Mouse (Mus musculus) midbrain, embryonic 13.5 days (tissue): ENCODE data around the gene Vmn1r85. TPM values are rescaled to one million over a fixed set of nuclear protein-coding genes. Genes with fewer than 3 reads are reported as not detected.
A peak's percentile ranks its signal among the peaks of the same experiment; 100 is the strongest.
"Not testable (repeated sequence)": the region's sequence is repeated elsewhere in the genome, so short reads cannot be mapped to it uniquely, and the experiment has no call there.

Experiments
- ATAC-seq: fragments of 200-750 bp; cut with Nextera tagmentation; 2 replicates; pipeline ENCODE4 v1.8.0; 2017; ENCODE audit warnings: mild to moderate bottlenecking, moderate TSS enrichment, moderate library complexity
- H3K27ac ChIP-seq: fragments of 300-500 bp; sonication (generic); 2 replicates; pipeline ENCODE4 v1.5.1; 2015; ENCODE audit warnings: inconsistent platforms, mild to moderate bottlenecking, moderate library complexity
- H3K27me3 ChIP-seq: fragments of 300-500 bp; sonication (generic); 2 replicates; pipeline ENCODE4 v1.6.1; 2015; ENCODE audit warnings: mild to moderate bottlenecking, inconsistent platforms
- H3K36me3 ChIP-seq: fragments of 300-500 bp; sonication (generic); 2 replicates; pipeline ENCODE4 v1.6.1; 2015; ENCODE audit warnings: mild to moderate bottlenecking, inconsistent platforms
- H3K4me1 ChIP-seq: fragments of 300-500 bp; sonication (generic); replicated peaks from 2 replicates; pipeline ENCODE4 v1.6.1; 2015; ENCODE audit warnings: inconsistent platforms
- H3K4me2 ChIP-seq: fragments of 300-500 bp; sonication (generic); replicated peaks from 2 replicates; pipeline ENCODE4 v1.6.1; 2015; ENCODE audit warnings: moderate library complexity, mild to moderate bottlenecking, inconsistent platforms
- H3K4me3 ChIP-seq: fragments of 300-500 bp; sonication (generic); replicated peaks from 2 replicates; pipeline ENCODE4 v1.5.1; 2015; ENCODE audit warnings: mild to moderate bottlenecking, inconsistent platforms
- H3K9ac ChIP-seq: fragments of 300-500 bp; sonication (generic); replicated peaks from 2 replicates; pipeline ENCODE4 v1.6.1; 2015; ENCODE audit warnings: mild to moderate bottlenecking, inconsistent platforms
- H3K9me3 ChIP-seq: fragments of 300-500 bp; sonication (generic); 2 replicates; pipeline ENCODE4 v1.6.1; 2016; ENCODE audit warnings: mild to moderate bottlenecking, inconsistent platforms
- WGBS: fragments of 180-500 bp; shearing (Covaris S2); methylation state at CpG from one replicate; pipeline ENCODE4 v1.1.7; 2015; 5-methylcytosine and 5-hydroxymethylcytosine counted together
- polyA plus RNA-seq: library from polyadenylated mRNA; unstranded; fragments of >200 nt; fragmentation: Nextera tagmentation; extraction: Ambion mirVana; gene quantifications from 2 replicates; pipeline ENCODE4 v1.2.1, GENCODE M21; 2015

Vmn1r85 gene
- 0.03 and 0.04 TPM in 2 replicates for polyA plus RNA-seq

- H3K27ac ChIP-seq: no peak within 1 kb of the TSS
- no peak within 1 kb of the TSS for H3K4me3 ChIP-seq
- H3K27me3 ChIP-seq: no peaks in the 10 kb centered on the region
- H3K4me2 ChIP-seq: no peak within 1 kb of the TSS
- H3K9me3 ChIP-seq: no peaks in the 10 kb centered on the region
- H3K4me1 ChIP-seq: no peaks in the 10 kb centered on the region
- H3K9ac ChIP-seq: no peak within 1 kb of the TSS
- no peak for ATAC-seq
- WGBS: 56% methylated on average over 3 of the region's 3 CpGs
- H3K36me3 ChIP-seq: no peaks in the 10 kb centered on the region
Measured at GRCm38 (mm10) chr7:13095073-13095472, at the start of gene Vmn1r85. Gene Vmn1r85, minus strand, starts transcription at chr7:13095173.

- ATAC-seq: no peak
Measured at GRCm38 (mm10) chr7:13140057-13140456, 45.1 kb upstream of the Vmn1r85 start, which contains the start of gene Vmn1r87. Gene Vmn1r87, minus strand, starts transcription at chr7:13140157.

DNA sequence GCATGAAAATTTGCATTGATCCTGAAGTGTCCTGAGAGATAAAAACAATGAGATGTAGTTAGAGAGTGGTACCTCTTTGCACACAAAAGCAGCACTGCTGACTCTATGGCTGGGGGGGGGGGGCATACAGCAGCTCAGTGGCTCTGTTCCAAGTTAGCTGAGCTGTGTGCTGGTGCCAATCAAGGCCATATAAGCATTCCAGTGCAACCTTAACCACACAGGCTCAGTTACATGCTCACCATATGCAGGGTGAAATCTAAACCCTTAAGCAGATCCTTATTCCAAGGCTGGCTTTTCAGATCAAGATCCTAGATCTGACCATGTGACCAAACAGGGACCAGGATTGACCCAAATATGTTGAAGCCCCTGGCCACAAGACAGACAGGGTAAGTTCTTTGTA is 42.4 kb upstream of the Vmn1r85 start:
- Histone ChIP-seq H3K4me1 (no peaks in the 10 kb centered on the region), H3K4me2 (no peak overlapping the region)

More at GRCm38 (mm10) chr7:13140057-13140456, 45.1 kb upstream of the Vmn1r85 start, which contains the start of gene Vmn1r87:
- WGBS: 80% methylated on average over 1 of the region's 1 CpGs
- no peak within 1 kb of the TSS for H3K4me2 ChIP-seq
- no peak within 1 kb of the TSS for H3K9ac ChIP-seq
- no peaks in the 10 kb centered on the region for H3K27me3 ChIP-seq
- no peaks in the 10 kb centered on the region for H3K36me3 ChIP-seq
- H3K9me3 ChIP-seq: no peaks in the 10 kb centered on the region
- no peaks in the 10 kb centered on the region for H3K4me1 ChIP-seq
- no peak within 1 kb of the TSS for H3K4me3 ChIP-seq
- no peak within 1 kb of the TSS for H3K27ac ChIP-seq

DNA sequence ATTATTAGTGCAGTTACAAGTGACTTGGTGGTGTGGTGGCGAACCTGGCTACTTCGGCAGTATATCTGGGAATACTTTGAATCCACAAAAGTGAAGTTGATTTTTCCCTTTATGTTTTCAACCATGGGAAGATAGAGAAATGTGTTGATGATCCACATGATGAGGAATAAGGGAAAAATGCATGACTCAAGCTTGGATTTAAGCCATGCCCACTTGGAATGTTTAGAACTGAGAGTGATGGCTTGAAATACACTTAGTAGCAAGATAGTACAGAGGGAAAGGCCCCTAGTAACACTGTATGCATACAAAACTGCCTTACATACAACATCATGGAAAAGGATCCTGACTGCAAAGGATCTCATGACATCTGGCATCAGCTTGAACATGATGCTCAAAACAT is 36.9 kb upstream of the Vmn1r85 start:
- no peaks in the 10 kb centered on the region for H3K9me3 ChIP-seq
- H3K4me2 ChIP-seq: no peak overlapping the region
- no peak for ATAC-seq
- WGBS: 88% methylated on average over 2 of the region's 2 CpGs
- H3K4me3 ChIP-seq: no peak overlapping the region
- no peaks in the 10 kb centered on the region for H3K4me1 ChIP-seq
- H3K27ac ChIP-seq: no peak overlapping the region
- no peak overlapping the region for H3K9ac ChIP-seq
- no peaks in the 10 kb centered on the region for H3K36me3 ChIP-seq
- no peaks in the 10 kb centered on the region for H3K27me3 ChIP-seq

More for the DNA sequence above, 42.4 kb upstream of the Vmn1r85 start:
- no peak overlapping the region for H3K4me3 ChIP-seq
- no peak overlapping the region for H3K9ac ChIP-seq
- H3K36me3 ChIP-seq: no peaks in the 10 kb centered on the region
- no peak overlapping the region for H3K27ac ChIP-seq
- H3K27me3 ChIP-seq: no peaks in the 10 kb centered on the region
- no peaks in the 10 kb centered on the region for H3K9me3 ChIP-seq
- no peak for ATAC-seq

- H3K4me1 ChIP-seq, H3K36me3 ChIP-seq, H3K9me3 ChIP-seq, H3K27ac ChIP-seq, H3K9ac ChIP-seq, H3K27me3 ChIP-seq: not testable (repeated sequence)
- peak overlapping the region; percentile 50 for H3K4me2 ChIP-seq
- peak overlapping the region; percentile 30 for H3K4me3 ChIP-seq
- peak; percentile 96 for ATAC-seq
- 2% methylated on average over 18 of the region's 34 CpGs for WGBS
Measured at GRCm38 (mm10) chr7:13123554-13124153, 28.7 kb upstream of the Vmn1r85 start.

- no peaks in the 10 kb centered on the region for H3K36me3 ChIP-seq
- H3K4me2 ChIP-seq: no peak within 1 kb of the TSS
Measured at GRCm38 (mm10) chr7:13119817-13120216, 24.8 kb upstream of the Vmn1r85 start, which contains the start of gene Vmn1r86. Gene Vmn1r86, minus strand, starts transcription at chr7:13119917.

GRCm38 (mm10) chr7:13072293-13072692 is 22.7 kb downstream of the Vmn1r85 start:
- no peaks in the 10 kb centered on the region for H3K9me3 ChIP-seq
- no peak for ATAC-seq
- WGBS: 62% methylated on average over 5 of the region's 5 CpGs
- no peaks in the 10 kb centered on the region for H3K4me1 ChIP-seq
- no peak overlapping the region for H3K9ac ChIP-seq
- H3K36me3 ChIP-seq: no peaks in the 10 kb centered on the region
- H3K4me2 ChIP-seq: no peak overlapping the region
- no peaks in the 10 kb centered on the region for H3K27me3 ChIP-seq
- H3K4me3 ChIP-seq: no peak overlapping the region
- no peak overlapping the region for H3K27ac ChIP-seq

More at GRCm38 (mm10) chr7:13119817-13120216, 24.8 kb upstream of the Vmn1r85 start, which contains the start of gene Vmn1r86:
- Histone ChIP-seq H3K4me3 (no peak within 1 kb of the TSS), H3K9me3 (no peaks in the 10 kb centered on the region), H3K4me1 (no peaks in the 10 kb centered on the region), H3K27ac (no peak within 1 kb of the TSS), H3K27me3 (no peaks in the 10 kb centered on the region), H3K9ac (no peak within 1 kb of the TSS)
- no peak for ATAC-seq

- not testable (repeated sequence) for H3K9me3 ChIP-seq, H3K9ac ChIP-seq, ATAC-seq, H3K4me1 ChIP-seq, H3K27ac ChIP-seq, H3K27me3 ChIP-seq, H3K4me3 ChIP-seq, H3K4me2 ChIP-seq, H3K36me3 ChIP-seq
- whole genome bisulfite sequencing: 41% methylated on average over 2 of the region's 2 CpGs
Measured at GRCm38 (mm10) chr7:13063399-13063798, 31.6 kb downstream of the Vmn1r85 start.

DNA sequence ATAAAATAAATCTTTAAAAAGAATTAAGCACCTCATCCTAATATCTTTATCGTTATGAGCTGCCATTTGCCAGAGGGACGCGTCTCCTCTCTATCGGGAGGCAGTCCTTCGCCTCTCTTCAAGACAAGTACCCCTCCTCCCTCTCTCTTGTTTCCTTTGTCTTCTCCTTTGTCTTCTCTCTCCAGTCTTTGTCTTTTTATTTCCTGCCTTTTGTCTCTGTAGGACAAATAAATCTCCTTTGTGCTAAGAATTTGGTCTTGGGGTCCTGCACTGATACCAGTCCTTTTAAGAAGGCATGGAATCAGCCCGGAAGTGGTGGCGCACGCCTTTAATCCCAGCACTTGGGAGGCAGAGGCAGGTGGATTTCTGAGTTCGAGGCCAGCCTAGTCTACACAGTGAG is 35.4 kb downstream of the Vmn1r85 start:
- no peaks in the 10 kb centered on the region for H3K36me3 ChIP-seq
- no peaks in the 10 kb centered on the region for H3K4me1 ChIP-seq
- no peaks in the 10 kb centered on the region for H3K27me3 ChIP-seq
- H3K4me2 ChIP-seq: no peak overlapping the region
- no peak overlapping the region for H3K9ac ChIP-seq
- no peak overlapping the region for H3K27ac ChIP-seq
- no peaks in the 10 kb centered on the region for H3K9me3 ChIP-seq
- no peak for ATAC-seq
- H3K4me3 ChIP-seq: no peak overlapping the region
- WGBS: 85% methylated on average over 9 of the region's 9 CpGs

DNA sequence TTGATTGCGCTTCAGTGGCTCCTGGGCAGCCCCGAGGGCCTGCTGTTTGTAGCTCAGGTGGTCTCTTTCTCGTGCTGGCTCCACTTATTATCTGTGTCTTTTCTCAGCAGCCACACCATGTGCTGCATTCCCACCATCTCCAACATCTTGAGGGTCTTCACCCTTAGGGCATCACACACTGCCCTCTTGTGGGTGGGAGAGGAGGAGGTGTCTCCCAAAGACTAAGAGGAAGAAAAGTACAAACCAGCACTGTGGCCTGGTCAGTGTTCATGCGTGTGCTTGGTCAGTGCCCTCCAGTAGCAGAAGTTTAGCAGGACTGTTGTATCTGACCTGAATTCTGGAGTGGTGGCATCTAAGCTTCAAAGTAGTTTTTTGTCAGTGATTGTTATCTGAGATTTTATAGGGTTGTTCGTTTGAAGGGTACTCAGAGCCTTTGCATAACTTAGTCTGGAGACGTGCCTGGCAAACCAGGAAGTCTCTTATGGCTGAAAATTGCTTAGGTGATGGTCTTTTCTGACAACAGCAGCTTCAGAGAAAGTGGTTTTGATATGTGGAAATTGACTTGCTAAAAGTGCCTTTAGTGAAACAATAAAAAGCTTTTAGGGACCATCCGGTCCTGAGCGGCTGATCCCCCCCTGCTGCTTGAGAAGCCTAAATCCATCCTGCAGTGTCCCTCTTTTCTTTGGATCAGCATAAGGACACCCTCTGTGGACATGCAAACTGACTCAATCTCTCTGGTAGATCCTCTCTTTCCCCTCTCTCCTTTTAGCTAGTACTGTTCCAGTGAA is 37.9 kb downstream of the Vmn1r85 start:
- no peak overlapping the region for H3K4me3 ChIP-seq
- H3K4me1 ChIP-seq: peaks cover 7% of the 10 kb centered on the region
- WGBS: 51% methylated on average over 8 of the region's 8 CpGs
- no peak overlapping the region for H3K27ac ChIP-seq
- ATAC-seq: no peak
- H3K36me3 ChIP-seq: no peaks in the 10 kb centered on the region
- no peak overlapping the region for H3K4me2 ChIP-seq
- no peak overlapping the region for H3K9ac ChIP-seq
- H3K9me3 ChIP-seq: no peaks in the 10 kb centered on the region
- H3K27me3 ChIP-seq: no peaks in the 10 kb centered on the region

GRCm38 (mm10) chr7:13054287-13055010 is 40.5 kb downstream of the Vmn1r85 start, which contains the start of gene Mzf1:
Gene Mzf1, minus strand, starts transcription at chr7:13054764.
- Histone ChIP-seq H3K4me3 (peak within 1 kb of the TSS; percentile 58), H3K4me2 (peak within 1 kb of the TSS; percentile 54), H3K9me3 (no peaks in the 10 kb centered on the region), H3K27ac (peak within 1 kb of the TSS; percentile 97), H3K9ac (peak within 1 kb of the TSS; percentile 71), H3K27me3 (no peaks in the 10 kb centered on the region), H3K4me1 (peaks cover 7% of the 10 kb centered on the region), H3K36me3 (peaks cover 4% of the 10 kb centered on the region; the same call in 1 of the 2 replicates)
- peak; percentile 96 for ATAC-seq
- WGBS: under 1% methylated on average over 41 of the region's 41 CpGs

GRCm38 (mm10) chr7:13053961-13054286 is 41.0 kb downstream of the Vmn1r85 start:
- H3K9ac ChIP-seq: peak overlapping the region; percentile 71
- H3K27ac ChIP-seq: peak overlapping the region; percentile 97
- peaks cover 7% of the 10 kb centered on the region for H3K4me1 ChIP-seq
- peak overlapping the region; percentile 58 for H3K4me3 ChIP-seq
- no peaks in the 10 kb centered on the region for H3K27me3 ChIP-seq
- 3% methylated on average over 15 of the region's 15 CpGs for WGBS
- H3K4me2 ChIP-seq: peak overlapping the region; percentile 54
- no peaks in the 10 kb centered on the region for H3K9me3 ChIP-seq
- no peak for ATAC-seq
- H3K36me3 ChIP-seq: peaks cover 4% of the 10 kb centered on the region; the same call in 1 of the 2 replicates
